Mouse (Mus musculus) adrenal gland, postnatal 25 days (tissue): ENCODE measurements around the gene Tbc1d32. TPM values are rescaled to one million over a fixed set of nuclear protein-coding genes. Genes with fewer than 3 reads are reported as not detected.
"Not testable (repeated sequence)": the region's sequence is repeated elsewhere in the genome, so short reads cannot be mapped to it uniquely, and the experiment has no call there.

ENCODE experiments used
- DNase-seq: peaks from one replicate; pipeline ENCODE4 v3.0.0; 2021; ENCODE audit warnings: mixed read lengths
- long read RNA-seq: library from polyadenylated mRNA; stranded (forward); transcript quantifications from one replicate; pipeline ENCODE4 v2.0.0, GENCODE M21; 2021
- total RNA-seq: library from RNA; stranded (reverse); gene quantifications from 2 replicates; pipeline ENCODE4 v1.2.3, GENCODE M21; 2021

The Tbc1d32 gene
- 5.5 and 10.2 TPM in 2 replicates for total RNA-seq
- long read RNA-seq, full-length matches to known transcripts, result 1 of 2 reads
- long read RNA-seq, partial matches to known transcripts, result 0 of 2 reads
- long read RNA-seq, other reads (novel, unspliced or antisense), result 1 of 2 reads

DNA sequence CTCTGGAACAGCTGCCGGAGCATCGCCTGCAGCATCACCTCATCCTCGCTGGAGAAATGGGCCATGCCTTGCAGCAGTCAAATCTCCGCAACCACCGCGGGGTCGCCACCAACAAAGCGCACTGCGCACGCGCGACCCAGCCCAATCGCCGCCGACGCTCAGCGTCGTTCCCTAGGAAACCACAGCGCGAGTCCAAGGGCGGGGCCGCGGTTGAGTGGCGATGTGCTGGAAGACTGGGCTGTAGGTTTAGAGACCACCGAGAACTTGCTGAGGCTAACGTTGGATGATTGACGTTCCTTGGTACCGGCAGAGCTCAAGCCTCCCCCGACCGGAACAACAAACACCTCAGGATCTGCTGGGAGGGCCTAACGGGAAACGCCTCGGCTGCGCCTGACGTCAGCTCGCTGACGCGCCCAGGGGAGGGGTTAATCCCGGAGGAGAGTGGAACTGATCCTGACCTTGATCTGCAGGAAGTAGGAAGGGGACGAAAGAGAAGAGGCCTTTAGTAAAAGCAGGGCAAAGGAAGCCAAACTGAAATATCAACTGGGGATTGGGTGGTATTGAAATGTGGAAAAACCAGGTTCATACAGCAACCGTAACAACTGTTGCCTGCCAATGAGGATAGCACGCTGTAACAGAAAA is at the start of gene Tbc1d32:
Gene Tbc1d32 (minus strand): TSS at position 122 of the 642 bp plus-strand sequence.
- DNase-seq, result peak; percentile 93

DNA sequence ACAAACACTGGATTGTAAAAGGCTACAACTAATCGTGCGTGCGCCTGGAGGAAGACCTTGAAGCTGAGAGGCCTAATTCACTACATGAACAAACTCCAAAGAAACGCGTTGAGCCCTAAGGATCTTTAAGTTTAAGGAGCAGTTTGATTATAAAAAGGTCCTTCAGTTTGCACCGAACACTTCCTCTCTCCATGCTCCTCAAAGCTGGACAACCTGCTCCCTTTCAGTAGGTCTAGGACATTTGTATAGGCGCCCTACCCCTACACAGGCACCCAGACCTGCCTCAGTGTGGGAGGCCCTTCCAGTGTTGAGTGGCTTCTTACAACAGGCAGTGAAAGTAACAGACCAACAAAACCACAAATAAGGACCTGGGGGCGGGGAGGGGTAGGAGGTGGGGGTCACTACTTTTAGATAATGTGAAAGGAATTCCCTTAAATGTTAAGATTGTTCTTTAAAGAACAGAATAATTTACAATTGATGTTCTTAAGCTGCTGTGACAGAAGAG is 666 bp downstream of the Tbc1d32 start:
- no peak for DNase-seq

DNA sequence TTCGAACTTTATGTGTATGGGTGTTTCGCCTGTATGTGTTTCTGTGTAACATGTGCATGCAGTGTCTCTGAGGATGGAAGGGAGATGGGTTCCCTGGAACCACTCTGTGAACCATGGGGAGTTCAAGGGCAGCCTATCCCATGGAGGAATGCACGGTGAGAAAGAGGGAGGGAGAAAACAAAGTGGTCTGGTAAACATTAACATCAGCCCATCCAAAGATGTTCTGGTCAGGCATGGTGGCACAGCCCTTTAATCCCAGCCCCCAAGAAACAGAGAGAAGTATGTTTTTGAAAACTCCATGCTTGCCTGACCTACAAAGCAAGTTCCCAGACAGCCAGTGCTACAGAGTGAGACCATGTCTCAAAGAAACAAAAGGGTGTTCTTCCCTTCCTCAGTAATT is 12.7 kb downstream of the Tbc1d32 start:
- no peak for DNase-seq

DNA sequence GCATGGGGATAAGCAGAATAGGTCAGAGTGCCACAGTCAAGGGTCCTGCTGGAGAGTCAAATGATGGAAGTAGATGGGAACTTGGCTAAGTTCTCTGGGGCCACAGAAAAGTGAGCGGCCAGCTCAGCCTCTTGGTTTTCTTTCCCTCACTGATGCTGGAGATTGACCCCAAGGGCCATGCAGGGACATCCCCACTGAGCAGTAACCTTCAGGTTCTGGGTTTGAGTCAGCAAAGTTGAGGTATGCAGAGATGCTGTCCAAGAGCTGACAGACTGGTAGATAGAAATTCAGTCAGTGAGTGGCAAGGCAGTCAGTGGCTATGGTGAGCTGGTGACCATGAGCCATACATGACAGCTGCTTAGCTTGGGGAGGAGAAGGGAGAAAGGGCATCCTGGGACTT is 18.1 kb downstream of the Tbc1d32 start:
- DNase-seq, result no peak

DNA sequence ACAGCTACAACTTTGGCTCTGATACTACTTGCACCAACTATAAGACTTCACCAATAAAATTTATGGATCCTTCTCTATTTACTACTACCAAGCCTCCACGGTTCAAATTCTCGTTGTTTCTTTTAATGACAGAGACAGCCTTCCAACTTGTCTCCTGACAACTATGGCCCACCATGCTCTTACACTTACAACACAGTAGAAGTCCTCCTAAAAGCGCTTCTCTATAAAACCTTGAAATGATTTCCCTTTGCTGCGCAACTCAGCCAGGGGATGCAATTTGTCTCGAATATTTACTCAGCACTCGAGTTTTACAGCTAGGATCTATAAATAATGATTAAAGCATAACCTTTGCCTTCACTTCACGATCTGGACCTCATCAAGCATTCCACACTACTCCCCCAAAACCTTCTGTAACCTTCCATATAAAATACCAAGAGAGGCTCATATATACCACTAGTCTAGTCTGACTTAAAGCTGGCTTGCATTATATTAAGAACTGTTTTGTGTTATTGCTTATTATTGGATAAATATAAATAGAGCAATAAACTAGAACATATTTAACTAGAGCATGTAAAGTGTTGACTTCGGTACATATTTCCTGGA is 21.6 kb downstream of the Tbc1d32 start:
- no peak for DNase-seq

DNA sequence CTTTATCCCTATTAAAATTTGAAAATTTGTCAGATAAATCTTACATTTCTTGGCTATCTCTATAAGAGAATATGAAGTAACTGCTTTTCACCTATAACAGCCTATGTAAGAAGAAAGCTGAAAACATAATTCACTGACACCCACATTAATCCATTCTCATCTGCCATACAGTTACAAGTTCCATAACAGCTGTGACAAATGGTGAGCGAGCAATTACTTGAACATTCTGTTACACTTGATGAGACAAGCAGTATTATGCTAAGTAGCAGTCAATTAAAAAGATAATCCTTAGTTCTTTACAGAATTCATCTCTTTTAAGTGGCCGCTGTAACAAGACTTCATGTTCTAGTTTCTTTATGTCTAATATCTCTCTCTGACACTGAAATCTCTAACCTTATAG is 24.1 kb downstream of the Tbc1d32 start:
- no peak for DNase-seq

DNA sequence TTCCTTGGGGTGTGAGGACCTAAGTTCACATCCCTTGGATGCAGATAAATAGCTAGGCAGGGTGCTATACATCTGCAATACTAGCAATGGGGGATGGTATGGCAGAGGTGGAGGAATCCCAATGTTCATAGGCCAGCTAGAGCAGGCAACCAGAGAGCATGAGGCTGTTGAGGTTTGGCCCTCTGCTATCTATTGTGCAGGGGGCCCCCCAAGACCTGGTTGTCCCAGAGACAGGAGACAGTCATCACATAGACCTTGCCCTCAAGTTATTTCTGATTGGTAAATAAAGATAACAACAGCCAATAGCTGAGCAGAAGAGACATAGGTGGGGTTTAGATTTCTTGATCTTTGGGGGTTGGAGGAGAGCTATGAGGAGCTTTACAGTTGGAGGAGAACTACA is 28.6 kb downstream of the Tbc1d32 start:
- no peak for DNase-seq

DNA sequence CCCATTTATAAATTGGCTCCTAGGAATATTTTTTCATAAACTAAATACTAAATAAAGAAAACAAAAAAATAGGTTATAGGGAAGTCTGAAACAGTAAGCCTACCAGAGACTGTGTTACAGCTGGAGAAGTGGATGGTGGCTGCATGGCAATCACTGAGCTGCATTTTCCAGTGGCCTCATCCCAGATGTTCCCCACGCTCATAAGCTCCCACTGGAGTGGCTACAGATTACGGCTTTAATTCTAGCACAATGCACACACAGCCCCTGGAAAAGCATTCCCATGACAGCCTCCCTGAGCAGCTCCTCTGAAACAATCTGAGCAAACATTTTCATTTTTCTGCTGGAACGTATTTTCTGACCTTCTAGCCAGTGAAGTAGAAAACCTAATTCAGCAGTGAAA is 29.8 kb downstream of the Tbc1d32 start:
- no peak for DNase-seq

DNA sequence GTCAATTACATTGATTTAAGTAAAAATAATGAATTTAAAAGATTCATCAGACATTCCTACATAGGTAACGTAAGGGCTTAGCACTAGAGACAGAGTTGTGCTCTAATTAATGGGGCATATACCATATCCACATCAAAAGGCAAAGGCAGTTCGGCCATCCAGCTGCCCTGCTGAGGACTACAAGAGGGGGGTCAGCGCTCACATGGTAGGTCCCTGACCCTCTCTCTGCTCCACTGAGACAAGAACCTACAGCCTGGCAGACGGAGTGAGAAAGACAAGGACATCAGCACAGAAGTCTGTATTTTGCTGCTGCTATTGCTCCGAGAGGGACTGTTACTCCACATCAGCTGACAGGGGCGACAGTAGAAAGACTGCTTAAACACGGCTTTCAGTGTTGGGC is 34.2 kb downstream of the Tbc1d32 start:
- no peak for DNase-seq

DNA sequence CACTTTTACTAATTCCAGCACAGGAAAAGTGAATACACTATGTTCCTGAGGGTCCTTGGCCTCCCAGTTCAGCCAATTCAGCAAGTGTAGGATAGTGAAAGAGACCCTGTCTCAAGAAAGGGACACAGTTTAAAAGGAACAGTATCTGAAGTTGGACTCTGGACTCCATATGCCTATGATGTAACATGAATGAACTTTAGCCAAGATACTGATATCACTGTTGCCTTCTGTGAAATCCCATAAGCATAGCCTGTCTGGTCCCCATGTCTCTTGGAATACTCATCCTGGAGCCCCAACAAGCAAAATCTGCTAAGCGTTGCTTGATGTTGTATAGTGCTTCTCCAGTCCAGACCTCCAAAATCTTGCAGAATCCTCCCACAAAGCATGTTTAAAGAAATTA is 46.8 kb downstream of the Tbc1d32 start:
- DNase-seq, result no peak

DNA sequence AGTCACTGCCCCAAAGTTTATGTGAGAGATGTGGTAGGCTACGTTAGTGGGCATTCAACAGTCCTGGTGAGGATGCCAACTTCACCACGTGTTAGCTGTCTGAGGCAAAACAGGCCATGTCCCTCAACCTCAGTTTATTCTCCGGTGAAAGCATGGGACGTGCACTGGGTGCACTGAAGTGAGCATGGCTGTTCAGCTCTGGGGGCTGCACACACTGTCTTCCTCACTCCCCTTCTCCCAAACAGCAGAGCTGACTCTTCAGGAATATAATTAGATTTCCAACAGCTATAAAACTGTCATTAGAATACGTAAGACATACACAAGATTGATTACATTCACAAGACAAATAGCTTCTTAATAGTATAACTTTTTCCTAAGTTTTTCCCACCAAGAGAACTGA is 55.3 kb downstream of the Tbc1d32 start:
- no peak for DNase-seq

DNA sequence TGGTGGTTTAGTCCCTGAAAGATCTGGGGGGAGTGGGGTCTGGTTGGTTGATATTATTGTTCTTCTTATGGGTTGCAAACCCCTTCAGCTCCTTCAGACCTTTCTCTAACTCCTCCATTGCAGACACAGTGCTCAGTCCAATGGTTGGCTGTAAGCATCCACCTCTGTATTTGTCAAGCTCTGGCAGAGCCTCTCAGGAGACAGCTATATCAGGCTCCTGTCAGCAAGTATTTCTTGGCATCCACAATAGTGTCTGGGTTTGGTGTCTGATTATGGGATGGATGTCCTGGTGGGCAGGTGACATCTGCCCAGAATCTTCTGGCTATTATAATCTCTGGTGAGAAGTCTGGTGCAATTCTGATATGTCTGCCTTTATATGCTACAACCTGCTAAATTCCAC is 60.8 kb downstream of the Tbc1d32 start:
- not testable (repeated sequence) for DNase-seq

DNA sequence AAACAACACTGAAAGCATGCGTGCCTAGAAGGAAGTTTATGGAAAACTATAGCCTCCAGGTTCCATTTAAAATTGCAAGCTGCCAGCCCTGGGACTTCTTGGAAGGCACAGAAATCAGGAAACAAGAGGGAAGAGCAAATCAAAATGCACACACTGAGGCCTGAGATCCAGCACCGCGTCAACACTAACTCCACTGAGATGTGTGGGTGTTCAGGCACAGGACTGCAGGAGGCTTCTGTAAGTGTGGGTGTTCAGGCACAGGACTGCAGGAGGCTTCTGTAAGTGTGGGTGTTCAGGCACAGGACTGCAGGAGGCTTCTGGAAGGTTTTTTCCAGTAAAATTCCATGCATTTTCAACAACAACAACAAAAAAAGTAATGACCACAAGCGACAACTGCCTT is 62.7 kb downstream of the Tbc1d32 start:
- no peak for DNase-seq

DNA sequence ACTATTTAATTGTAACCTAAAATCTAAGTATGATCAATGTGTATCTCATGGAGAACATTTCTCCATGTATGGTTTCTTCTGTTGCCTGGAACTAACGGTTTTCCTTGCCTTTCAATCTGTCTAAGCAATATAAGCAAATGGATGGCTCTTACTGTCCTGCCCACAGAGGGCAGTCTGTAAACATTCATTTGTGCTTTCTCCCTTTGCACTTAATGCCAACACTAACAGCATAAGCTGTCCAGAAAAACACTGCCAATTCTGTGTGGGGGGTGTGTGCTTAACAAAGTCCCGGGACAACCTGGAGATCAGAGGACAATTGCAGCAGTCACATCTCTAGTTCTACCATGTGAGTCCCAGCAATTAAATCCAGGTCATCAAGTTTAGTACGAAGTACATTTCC is 64.1 kb downstream of the Tbc1d32 start:
- DNase-seq, result no peak

DNA sequence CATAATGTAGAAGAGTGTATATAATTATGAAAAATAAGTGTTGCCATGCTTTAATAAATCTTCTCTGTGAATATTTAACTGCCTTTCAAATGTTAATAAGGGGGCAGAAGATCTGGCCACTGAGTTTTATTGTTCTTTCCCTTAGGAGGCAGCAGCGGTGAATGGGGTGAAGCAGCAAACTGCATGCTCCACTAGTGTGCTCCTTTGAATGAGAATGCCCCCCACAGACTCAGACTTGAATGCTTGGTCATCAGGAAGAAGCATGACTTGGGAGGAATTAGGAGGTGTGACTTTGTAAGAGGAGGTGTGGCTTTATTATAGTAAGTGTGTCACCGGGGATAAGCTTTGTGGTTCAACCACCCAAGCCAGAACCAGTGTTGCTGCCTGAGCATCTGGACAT is 69.7 kb downstream of the Tbc1d32 start:
- no peak for DNase-seq

DNA sequence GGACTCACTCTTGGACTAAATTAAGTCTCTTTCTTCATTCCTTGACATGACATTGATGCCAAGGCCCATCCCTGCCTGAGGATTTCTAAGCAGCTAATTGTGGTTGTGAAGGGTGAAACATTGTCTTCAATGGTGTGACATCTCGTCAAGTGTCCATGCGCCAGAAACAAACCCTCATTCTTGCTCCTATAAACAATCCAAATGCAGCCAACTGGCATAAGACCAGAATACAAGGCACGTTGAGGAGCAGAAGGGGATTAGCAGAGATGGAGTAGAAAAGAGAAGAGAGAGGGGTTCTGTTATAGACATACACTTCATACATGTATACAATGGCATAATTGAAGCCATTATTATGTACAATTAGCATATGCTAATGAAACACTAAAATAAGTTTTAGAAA is 70.3 kb downstream of the Tbc1d32 start:
- DNase-seq, result no peak

DNA sequence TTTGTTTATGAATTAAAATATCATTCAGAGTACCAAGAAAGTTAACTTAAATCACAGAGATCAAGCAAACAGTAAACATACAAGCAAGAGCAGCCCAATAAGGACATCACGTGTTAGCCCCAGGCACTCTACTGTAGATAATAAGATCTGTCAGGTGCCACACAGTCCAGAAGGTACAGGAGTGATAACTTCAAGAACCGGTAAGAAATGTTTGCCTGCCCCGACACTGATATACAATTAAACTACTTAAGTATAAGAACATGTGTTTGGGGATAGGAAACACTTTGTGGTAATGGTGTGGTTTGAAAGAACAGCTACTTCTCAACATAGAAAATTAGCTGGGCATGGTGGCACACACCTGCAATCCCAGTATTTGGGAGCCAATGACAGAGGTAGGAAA is 71.5 kb downstream of the Tbc1d32 start:
- DNase-seq, result no peak

DNA sequence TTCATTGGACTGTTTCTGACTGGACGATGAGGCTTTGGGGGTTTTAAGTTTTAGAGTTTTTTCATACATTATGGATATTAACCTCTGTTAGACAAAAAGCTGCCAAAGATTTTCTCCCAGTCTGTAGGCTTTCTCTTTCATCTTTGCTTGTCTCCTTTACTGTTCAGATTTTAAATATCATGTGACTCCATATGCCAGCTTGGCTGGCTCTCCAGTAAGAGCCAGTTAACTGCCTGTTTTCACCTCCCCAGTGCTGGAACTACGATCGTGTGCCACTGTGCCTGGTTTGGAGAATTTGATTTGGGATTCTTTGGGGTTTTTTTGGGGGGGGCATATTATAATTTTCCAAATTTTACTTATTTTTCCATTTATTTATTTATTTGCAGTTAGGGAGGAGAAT is 79.6 kb downstream of the Tbc1d32 start:
- no peak for DNase-seq

DNA sequence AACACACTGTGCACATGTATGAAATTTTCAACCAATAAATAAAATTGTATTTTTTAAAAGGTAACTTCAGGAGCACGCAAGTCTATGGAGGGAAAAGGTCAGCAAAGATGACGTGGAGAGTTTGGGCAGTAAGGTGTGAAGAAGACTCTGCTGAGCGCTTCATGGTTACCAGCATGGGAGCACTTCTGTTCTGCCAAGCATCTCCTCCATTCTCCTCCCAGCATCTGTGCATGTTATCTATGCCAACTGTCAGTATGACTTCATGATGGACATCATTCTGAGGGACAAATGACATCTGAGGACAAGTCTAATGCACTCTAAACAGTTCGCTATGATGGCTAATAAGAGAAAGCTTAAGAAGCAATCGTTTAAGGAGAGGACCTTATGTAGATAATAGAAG is 91.3 kb downstream of the Tbc1d32 start:
- no peak for DNase-seq

DNA sequence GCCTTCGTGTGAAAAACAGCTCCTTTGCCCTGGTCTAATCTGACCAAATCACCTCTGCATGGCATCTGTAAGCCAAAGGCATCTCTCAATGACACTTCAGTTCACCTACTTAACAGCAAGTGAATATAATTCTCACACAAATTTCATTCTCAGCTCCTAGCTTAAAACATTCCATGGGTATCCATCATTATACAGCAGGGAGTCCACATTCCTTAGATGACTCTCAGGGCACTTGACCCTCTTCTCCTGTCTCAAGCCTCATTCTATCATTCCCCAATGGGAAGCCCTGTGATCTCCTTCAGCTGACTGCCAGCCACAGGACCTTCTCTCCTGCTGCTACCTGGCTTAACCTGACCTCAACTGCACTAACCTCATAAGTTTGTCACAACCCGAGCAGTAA is 98.8 kb downstream of the Tbc1d32 start:
- DNase-seq, result no peak

DNA sequence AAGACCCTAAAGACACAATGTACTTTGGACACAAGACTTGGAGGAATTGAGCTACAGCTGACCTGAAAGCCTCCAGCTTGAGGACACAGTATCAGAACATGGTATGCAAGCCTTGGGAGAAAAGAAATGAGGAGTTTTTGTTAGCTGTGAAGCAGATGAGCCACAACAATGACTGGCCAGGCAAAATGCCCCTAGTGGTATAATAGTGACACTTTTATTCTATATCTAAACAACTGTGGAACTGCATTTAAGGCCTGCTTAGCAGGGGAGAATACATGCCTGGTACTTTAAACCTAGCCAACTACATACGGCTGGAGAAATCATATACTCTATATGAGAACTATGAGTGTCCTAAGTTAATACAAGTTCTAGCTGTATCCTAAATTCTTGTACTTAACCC is 101.5 kb downstream of the Tbc1d32 start:
- no peak for DNase-seq

DNA sequence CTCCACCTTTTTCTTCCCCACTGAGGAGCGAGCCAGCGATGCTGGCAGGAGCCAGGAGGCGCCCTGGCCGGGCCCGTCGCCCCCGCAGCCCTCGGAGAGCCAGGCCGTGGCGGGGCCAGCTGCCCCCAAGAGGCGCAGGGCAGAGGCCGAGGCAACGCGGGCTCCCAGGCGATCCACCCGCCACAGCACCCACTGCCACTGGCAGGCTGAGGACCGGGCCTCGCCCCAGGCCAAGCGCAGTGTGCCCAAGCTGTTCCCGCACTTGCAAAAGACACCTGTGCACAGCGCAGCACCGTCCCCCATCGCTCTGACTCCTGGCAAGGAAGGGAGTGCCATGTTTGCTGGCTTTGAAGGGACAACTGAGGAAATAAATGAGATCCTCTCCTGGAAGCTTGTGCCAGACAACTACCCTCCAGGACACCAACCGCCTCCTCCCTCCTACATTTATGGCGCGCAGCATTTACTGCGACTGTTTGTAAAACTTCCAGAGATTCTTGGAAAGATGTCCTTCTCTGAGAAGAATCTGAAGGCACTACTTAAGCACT is 112.8 kb downstream of the Tbc1d32 start:
- peak; percentile 28 for DNase-seq

DNA sequence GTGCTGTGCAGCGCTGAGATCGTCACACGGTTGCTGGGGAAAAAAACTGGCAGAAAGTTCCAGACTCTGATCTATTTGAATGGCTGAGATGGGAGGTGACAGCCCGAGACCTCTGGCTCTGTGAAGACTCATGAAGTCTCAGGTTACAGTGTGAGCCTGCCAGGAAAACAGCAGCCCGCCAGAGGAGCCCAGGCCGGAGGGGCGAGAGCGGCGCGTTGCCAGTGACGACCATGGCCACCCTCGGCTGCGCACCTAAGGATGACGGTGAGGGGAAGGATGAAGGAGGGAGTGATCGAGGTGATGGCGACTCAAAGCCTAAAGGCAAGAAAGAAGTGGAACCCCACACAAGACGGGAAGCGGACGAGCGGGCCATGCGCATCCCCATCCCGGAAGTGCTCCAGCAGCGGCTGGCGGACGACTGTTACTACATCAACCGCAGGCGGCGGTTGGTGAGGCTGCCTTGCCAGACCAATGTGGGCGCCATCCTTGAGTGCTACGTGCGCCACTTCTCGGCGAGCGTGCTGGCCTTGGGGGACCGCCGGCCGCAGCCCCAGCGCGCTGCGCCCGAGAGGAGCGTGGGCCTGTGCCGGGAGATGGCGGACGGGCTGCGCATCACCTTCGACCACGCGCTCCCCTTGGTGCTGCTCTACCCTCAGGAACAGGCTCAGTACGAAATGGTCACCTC is 113.4 kb downstream of the Tbc1d32 start:
- peak; percentile 61 for DNase-seq
